Mouse (Mus musculus) hindlimb bud, embryonic 11.5 days (tissue): ENCODE results near the gene Ppard.
A peak's percentile ranks its signal among the peaks of the same experiment; 100 is the strongest.
"Not testable (repeated sequence)": the region's sequence is repeated elsewhere in the genome, so short reads cannot be mapped to it uniquely, and the experiment has no call there.

ENCODE experiments used
- DNase-seq: peaks from one replicate; pipeline ENCODE4 v3.0.0-alpha.2; 2012; ENCODE audit warnings: low read depth, low spot score; ENCODE audit errors: extremely low spot score

Ppard gene

GRCm38 (mm10) chr17:28232475-28233060 lies at the start of gene Ppard:
TSS of gene Ppard (plus strand) at chr17:28232700.
- DNase-seq = peak; percentile 74

GRCm38 (mm10) chr17:28184971-28185638 lies 47.4 kb upstream of the Ppard start:
- DNase-seq = no peak

- DNase-seq = no peak
Measured at GRCm38 (mm10) chr17:28188313-28188712, 44.2 kb upstream of the Ppard start.

- no peak for DNase-seq
Measured at GRCm38 (mm10) chr17:28192754-28193153, 39.7 kb upstream of the Ppard start.

- DNase-seq = no peak
Measured at GRCm38 (mm10) chr17:28193559-28193958, 38.9 kb upstream of the Ppard start.

GRCm38 (mm10) chr17:28195033-28195432 lies 37.5 kb upstream of the Ppard start:
- no peak for DNase-seq

- no peak for DNase-seq
Measured at GRCm38 (mm10) chr17:28197646-28198045, 34.9 kb upstream of the Ppard start.

GRCm38 (mm10) chr17:28201982-28202381 lies 30.5 kb upstream of the Ppard start:
- DNase-seq = no peak

GRCm38 (mm10) chr17:28204052-28204720 lies 28.3 kb upstream of the Ppard start:
- peak; percentile 50 for DNase-seq

- no peak for DNase-seq
Measured at GRCm38 (mm10) chr17:28205443-28205842, 27.1 kb upstream of the Ppard start.

- no peak for DNase-seq
Measured at GRCm38 (mm10) chr17:28207092-28207491, 25.4 kb upstream of the Ppard start.

GRCm38 (mm10) chr17:28207591-28208313 lies 24.7 kb upstream of the Ppard start, which contains the start of gene Def6:
TSS of gene Def6 (plus strand) at chr17:28207778.
- DNase-seq = peak; percentile 46

- no peak for DNase-seq
Measured at GRCm38 (mm10) chr17:28208314-28208612, 24.2 kb upstream of the Ppard start.

- no peak for DNase-seq
Measured at GRCm38 (mm10) chr17:28209457-28210110, 22.9 kb upstream of the Ppard start.

GRCm38 (mm10) chr17:28211921-28212341 lies 20.6 kb upstream of the Ppard start:
- no peak for DNase-seq

GRCm38 (mm10) chr17:28212391-28212790 lies 20.1 kb upstream of the Ppard start:
- DNase-seq = no peak

GRCm38 (mm10) chr17:28213236-28213635 lies 19.3 kb upstream of the Ppard start:
- no peak for DNase-seq

GRCm38 (mm10) chr17:28216791-28217190 lies 15.7 kb upstream of the Ppard start:
- no peak for DNase-seq

- DNase-seq = no peak
Measured at GRCm38 (mm10) chr17:28217721-28218649, 14.5 kb upstream of the Ppard start.

- not testable (repeated sequence) for DNase-seq
Measured at GRCm38 (mm10) chr17:28222463-28222862, 10.0 kb upstream of the Ppard start.
